Mouse (Mus musculus) kidney, adult 2 months (tissue): ENCODE results near the gene Taf3.

Source experiments
- CTCF ChIP-seq: fragments of 200-500 bp; conservative IDR thresholded peaks from 2 replicates; pipeline ENCODE4 v1.5.1; 2011; ENCODE audit warnings: low read depth, mild to moderate bottlenecking, control low read depth, low read length, moderate library complexity, mixed read lengths; ENCODE audit not compliant: insufficient read depth, insufficient read length
- POLR2A ChIP-seq: fragments of 200-500 bp; IDR thresholded peaks from one replicate; pipeline ENCODE4 v1.6.1; 2011; ENCODE audit warnings: low read depth, low read length, control low read depth

DNA sequence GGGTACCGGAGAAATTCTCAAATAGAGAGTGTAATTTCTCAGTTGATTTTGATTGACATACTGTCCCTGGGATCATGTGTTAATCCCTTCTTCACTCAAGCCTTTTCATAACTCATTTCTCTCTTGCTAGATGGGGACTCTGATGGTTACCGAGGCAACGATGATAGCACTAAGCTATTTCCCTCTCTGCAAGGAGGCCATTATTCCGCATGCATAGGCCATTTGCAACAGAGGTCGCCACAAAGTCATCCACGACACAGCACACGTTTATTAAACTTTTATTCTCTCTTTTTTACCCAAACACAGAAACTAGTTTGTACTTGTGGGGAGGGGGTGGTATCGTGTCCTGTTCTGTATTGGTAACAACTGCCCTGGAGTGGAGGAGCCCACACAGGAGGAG lies 150.6 kb downstream of the Taf3 start:
- TF ChIP-seq POLR2A (no peak), CTCF (no peak)
